Mouse (Mus musculus): ENCODE results near the gene Mosmo. TPM values are rescaled to one million over a fixed set of nuclear protein-coding genes. Genes with fewer than 3 reads are reported as not detected.

Gene Mosmo
- polyA plus RNA-seq, 1 experiment from 2014 or later: 15.8 TPM

DNA sequence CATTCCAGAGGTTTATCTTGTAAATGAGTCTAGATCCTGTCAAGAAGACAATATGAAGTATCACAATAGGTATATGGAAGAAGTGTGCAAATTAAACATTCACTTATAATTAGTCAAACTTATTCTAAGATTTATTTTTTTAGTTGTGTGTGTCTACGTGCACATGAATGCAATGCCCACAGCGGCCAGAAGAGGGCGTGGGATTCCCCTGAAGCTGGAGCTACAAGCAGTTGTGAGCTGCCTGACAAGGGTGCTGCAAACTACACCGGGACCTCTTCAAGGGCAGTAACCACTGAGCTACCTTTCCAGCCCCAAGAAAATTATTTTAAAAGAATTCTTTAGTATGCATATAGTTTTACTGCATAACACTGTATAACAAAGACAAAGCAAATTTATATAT, 13.2 kb downstream of the Mosmo start:
- peaks cover 2% of the 10 kb centered on the region; the same call in 1 of the 2 replicates for H3K4me1 ChIP-seq (ENCODE audit: control insufficient read depth, insufficient read depth, low read length)
- no peaks in the 10 kb centered on the region for H3K9me3 ChIP-seq (ENCODE audit: control insufficient read depth, low read depth, low read length)
- no peak overlapping the region for H3K4me2 ChIP-seq (replicated peaks; ENCODE audit: low read depth, low read length)
- WGBS: 72% methylated on average over 4 of the region's 4 CpGs
- no peak for ATAC-seq (ENCODE audit: insufficient number of reproducible peaks, insufficient read depth, low FRiP score, low read depth)
- H3K4me3 ChIP-seq (ENCODE audit: low read depth, low read length): no peak overlapping the region
- H3K27ac ChIP-seq (ENCODE audit: low read length): no peak overlapping the region
- no peak overlapping the region for H3K9ac ChIP-seq (replicated peaks; ENCODE audit: low read depth, low read length)
- H3K27me3 ChIP-seq (ENCODE audit: control insufficient read depth, insufficient read depth, low read length): no peaks in the 10 kb centered on the region
- 0 out of 2 replicates have a peak, but pooled peaks cover 3% of the 10 kb centered on the region for H3K36me3 ChIP-seq (ENCODE audit: control insufficient read depth, insufficient read depth, low read length)

- Histone ChIP-seq H3K9ac (replicated peaks; ENCODE audit: low read depth, low read length) (no peak overlapping the region), H3K4me2 (replicated peaks; ENCODE audit: low read depth, low read length) (no peak overlapping the region), H3K4me3 (ENCODE audit: low read depth, low read length) (no peak overlapping the region), H3K9me3 (ENCODE audit: control insufficient read depth, low read depth, low read length) (no peaks in the 10 kb centered on the region), H3K27me3 (ENCODE audit: control insufficient read depth, insufficient read depth, low read length) (no peaks in the 10 kb centered on the region), H3K36me3 (ENCODE audit: control insufficient read depth, insufficient read depth, low read length) (0 out of 2 replicates have a peak, but pooled peaks cover 3% of the 10 kb centered on the region), H3K4me1 (ENCODE audit: control insufficient read depth, insufficient read depth, low read length) (0 out of 2 replicates have a peak, but pooled peaks cover 2% of the 10 kb centered on the region), H3K27ac (ENCODE audit: low read length) (no peak overlapping the region)
- ATAC-seq (ENCODE audit: insufficient number of reproducible peaks, insufficient read depth, low FRiP score, low read depth): no peak
- 98% methylated on average over 5 of the region's 5 CpGs for WGBS
Measured at GRCm38 (mm10) chr7:120693831-120694375, 16.5 kb downstream of the Mosmo start.

DNA sequence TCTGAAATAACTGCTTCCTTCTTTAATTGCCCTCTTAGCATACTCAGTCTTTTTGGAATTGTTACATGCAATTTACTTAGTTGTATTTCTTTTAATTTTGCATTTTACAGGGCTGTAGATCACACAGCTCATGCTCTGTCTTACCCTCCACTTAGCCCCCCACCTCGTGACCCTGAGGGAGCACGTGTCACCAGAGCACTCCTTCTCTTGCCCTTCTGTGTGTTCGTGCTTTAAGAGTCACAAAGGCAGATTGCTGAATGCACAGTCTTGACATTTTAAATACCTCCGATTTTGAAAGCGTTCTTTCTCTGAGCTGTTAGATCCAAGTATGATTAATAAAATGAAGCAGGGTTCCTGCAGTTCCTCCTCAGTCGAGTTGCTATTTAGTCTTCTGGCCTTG, 17.8 kb downstream of the Mosmo start:
- Histone ChIP-seq H3K4me1 (ENCODE audit: control insufficient read depth, insufficient read depth, low read length) (0 out of 2 replicates have a peak, but pooled peaks cover 2% of the 10 kb centered on the region), H3K27ac (ENCODE audit: low read length) (no peak overlapping the region), H3K9ac (replicated peaks; ENCODE audit: low read depth, low read length) (no peak overlapping the region), H3K9me3 (ENCODE audit: control insufficient read depth, low read depth, low read length) (no peaks in the 10 kb centered on the region), H3K36me3 (ENCODE audit: control insufficient read depth, insufficient read depth, low read length) (0 out of 2 replicates have a peak, but pooled peaks cover 3% of the 10 kb centered on the region), H3K27me3 (ENCODE audit: control insufficient read depth, insufficient read depth, low read length) (no peaks in the 10 kb centered on the region), H3K4me3 (ENCODE audit: low read depth, low read length) (no peak overlapping the region), H3K4me2 (replicated peaks; ENCODE audit: low read depth, low read length) (no peak overlapping the region)
- 18% methylated on average over 6 of the region's 6 CpGs for WGBS
- no peak for ATAC-seq (ENCODE audit: insufficient number of reproducible peaks, insufficient read depth, low FRiP score, low read depth)

GRCm38 (mm10) chr7:120695641-120696040, 18.2 kb downstream of the Mosmo start:
- Histone ChIP-seq H3K27me3 (ENCODE audit: control insufficient read depth, insufficient read depth, low read length) (no peaks in the 10 kb centered on the region), H3K36me3 (ENCODE audit: control insufficient read depth, insufficient read depth, low read length) (0 out of 2 replicates have a peak, but pooled peaks cover 3% of the 10 kb centered on the region), H3K27ac (ENCODE audit: low read length) (no peak overlapping the region), H3K9ac (replicated peaks; ENCODE audit: low read depth, low read length) (no peak overlapping the region), H3K4me2 (replicated peaks; ENCODE audit: low read depth, low read length) (no peak overlapping the region), H3K4me3 (ENCODE audit: low read depth, low read length) (no peak overlapping the region), H3K9me3 (ENCODE audit: control insufficient read depth, low read depth, low read length) (no peaks in the 10 kb centered on the region), H3K4me1 (ENCODE audit: control insufficient read depth, insufficient read depth, low read length) (0 out of 2 replicates have a peak, but pooled peaks cover 2% of the 10 kb centered on the region)
- WGBS: 64% methylated on average over 1 of the region's 1 CpGs
- ATAC-seq (ENCODE audit: insufficient number of reproducible peaks, insufficient read depth, low FRiP score, low read depth): no peak

DNA sequence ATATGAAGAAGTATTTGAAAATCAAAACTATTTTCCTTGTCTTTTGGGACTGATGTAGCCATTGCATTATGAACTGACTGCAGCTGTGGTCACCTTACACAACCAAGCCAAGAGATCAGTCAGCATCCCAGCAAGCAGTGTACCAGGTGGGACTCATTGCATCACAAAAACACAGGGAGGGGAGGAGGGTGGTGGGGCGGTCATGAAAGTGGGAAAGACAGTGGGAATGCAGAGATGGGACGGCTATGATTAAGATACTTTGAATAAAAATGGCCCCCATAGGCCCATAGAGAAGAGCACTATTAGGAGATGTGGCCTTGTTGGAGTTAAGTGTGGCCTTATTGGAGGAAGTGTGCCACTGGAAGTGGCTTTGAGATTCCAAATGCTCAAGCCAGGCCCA, 18.9 kb downstream of the Mosmo start:
- Histone ChIP-seq H3K4me2 (replicated peaks; ENCODE audit: low read depth, low read length) (no peak overlapping the region), H3K4me3 (ENCODE audit: low read depth, low read length) (no peak overlapping the region), H3K9ac (replicated peaks; ENCODE audit: low read depth, low read length) (no peak overlapping the region), H3K27me3 (ENCODE audit: control insufficient read depth, insufficient read depth, low read length) (no peaks in the 10 kb centered on the region), H3K36me3 (ENCODE audit: control insufficient read depth, insufficient read depth, low read length) (0 out of 2 replicates have a peak, but pooled peaks cover 1% of the 10 kb centered on the region), H3K9me3 (ENCODE audit: control insufficient read depth, low read depth, low read length) (no peaks in the 10 kb centered on the region), H3K27ac (ENCODE audit: low read length) (no peak overlapping the region), H3K4me1 (ENCODE audit: control insufficient read depth, insufficient read depth, low read length) (0 out of 2 replicates have a peak, but pooled peaks cover 2% of the 10 kb centered on the region)
- ATAC-seq (ENCODE audit: insufficient number of reproducible peaks, insufficient read depth, low FRiP score, low read depth): no peak
- 94% methylated on average over 2 of the region's 2 CpGs for WGBS

- no peak for ATAC-seq (ENCODE audit: insufficient number of reproducible peaks, insufficient read depth, low FRiP score, low read depth)
- H3K27ac ChIP-seq (ENCODE audit: low read length): no peak overlapping the region
- WGBS: 93% methylated on average over 6 of the region's 6 CpGs
Measured at GRCm38 (mm10) chr7:120699586-120699985, 22.2 kb downstream of the Mosmo start.

GRCm38 (mm10) chr7:120703888-120704287, 26.5 kb downstream of the Mosmo start:
- H3K36me3 ChIP-seq (ENCODE audit: control insufficient read depth, insufficient read depth, low read length): no peaks in the 10 kb centered on the region
- H3K4me2 ChIP-seq (replicated peaks; ENCODE audit: low read depth, low read length): no peak overlapping the region
- 56% methylated on average over 3 of the region's 3 CpGs for WGBS
- no peaks in the 10 kb centered on the region for H3K27me3 ChIP-seq (ENCODE audit: control insufficient read depth, insufficient read depth, low read length)
- no peak overlapping the region for H3K4me3 ChIP-seq (ENCODE audit: low read depth, low read length)
- H3K4me1 ChIP-seq (ENCODE audit: control insufficient read depth, insufficient read depth, low read length): no peaks in the 10 kb centered on the region
- no peak overlapping the region for H3K27ac ChIP-seq (ENCODE audit: low read length)
- ATAC-seq (ENCODE audit: insufficient number of reproducible peaks, insufficient read depth, low FRiP score, low read depth): no peak
- H3K9ac ChIP-seq (replicated peaks; ENCODE audit: low read depth, low read length): no peak overlapping the region
- H3K9me3 ChIP-seq (ENCODE audit: control insufficient read depth, low read depth, low read length): no peaks in the 10 kb centered on the region

More at GRCm38 (mm10) chr7:120699586-120699985, 22.2 kb downstream of the Mosmo start:
- no peak overlapping the region for H3K9ac ChIP-seq (replicated peaks; ENCODE audit: low read depth, low read length)
- H3K4me2 ChIP-seq (replicated peaks; ENCODE audit: low read depth, low read length): no peak overlapping the region
- H3K9me3 ChIP-seq (ENCODE audit: control insufficient read depth, low read depth, low read length): no peaks in the 10 kb centered on the region
- H3K36me3 ChIP-seq (ENCODE audit: control insufficient read depth, insufficient read depth, low read length): no peaks in the 10 kb centered on the region
- H3K4me3 ChIP-seq (ENCODE audit: low read depth, low read length): no peak overlapping the region
- 0 out of 2 replicates have a peak, but pooled peaks cover 2% of the 10 kb centered on the region for H3K4me1 ChIP-seq (ENCODE audit: control insufficient read depth, insufficient read depth, low read length)
- H3K27me3 ChIP-seq (ENCODE audit: control insufficient read depth, insufficient read depth, low read length): no peaks in the 10 kb centered on the region

- Histone ChIP-seq H3K4me2 (replicated peaks; ENCODE audit: low read depth, low read length) (no peak overlapping the region), H3K9me3 (ENCODE audit: control insufficient read depth, low read depth, low read length) (no peaks in the 10 kb centered on the region), H3K27ac (ENCODE audit: low read length) (no peak overlapping the region), H3K4me1 (ENCODE audit: control insufficient read depth, insufficient read depth, low read length) (no peaks in the 10 kb centered on the region), H3K4me3 (ENCODE audit: low read depth, low read length) (no peak overlapping the region), H3K36me3 (ENCODE audit: control insufficient read depth, insufficient read depth, low read length) (no peaks in the 10 kb centered on the region), H3K9ac (replicated peaks; ENCODE audit: low read depth, low read length) (no peak overlapping the region), H3K27me3 (ENCODE audit: control insufficient read depth, insufficient read depth, low read length) (no peaks in the 10 kb centered on the region)
- ATAC-seq (ENCODE audit: insufficient number of reproducible peaks, insufficient read depth, low FRiP score, low read depth): no peak
- WGBS: 90% methylated on average over 2 of the region's 2 CpGs
Measured at GRCm38 (mm10) chr7:120712071-120712470, 34.7 kb downstream of the Mosmo start.

- no peak overlapping the region for H3K27ac ChIP-seq (ENCODE audit: low read length)
- H3K9me3 ChIP-seq (ENCODE audit: control insufficient read depth, low read depth, low read length): no peaks in the 10 kb centered on the region
- ATAC-seq (ENCODE audit: insufficient number of reproducible peaks, insufficient read depth, low FRiP score, low read depth): no peak
- H3K36me3 ChIP-seq (ENCODE audit: control insufficient read depth, insufficient read depth, low read length): no peaks in the 10 kb centered on the region
- no peak overlapping the region for H3K4me3 ChIP-seq (ENCODE audit: low read depth, low read length)
- no peak overlapping the region for H3K4me2 ChIP-seq (replicated peaks; ENCODE audit: low read depth, low read length)
- no peak overlapping the region for H3K9ac ChIP-seq (replicated peaks; ENCODE audit: low read depth, low read length)
- no peaks in the 10 kb centered on the region for H3K4me1 ChIP-seq (ENCODE audit: control insufficient read depth, insufficient read depth, low read length)
- H3K27me3 ChIP-seq (ENCODE audit: control insufficient read depth, insufficient read depth, low read length): no peaks in the 10 kb centered on the region
- 91% methylated on average over 2 of the region's 2 CpGs for WGBS
Measured at GRCm38 (mm10) chr7:120713225-120713624, 35.8 kb downstream of the Mosmo start.
